Mouse (Mus musculus) hindbrain, embryonic 16.5 days (tissue): ENCODE measurements at regions not wholly inside any gene's neighbourhood (a gene's known extent, or its start where the extent isn't known, plus 50 kb on each side); places are given as distances from the start of the nearest gene placed in this dataset.

ENCODE experiments used
- ATAC-seq: fragments of 200-750 bp; cut with Nextera tagmentation; 2 replicates; pipeline ENCODE4 v1.8.0; 2017; ENCODE audit warnings: moderate TSS enrichment, moderate library complexity
- H3K27ac ChIP-seq: fragments of 300-500 bp; sonication (generic); 2 replicates; pipeline ENCODE4 v1.5.1; 2014; ENCODE audit warnings: low read depth, mild to moderate bottlenecking, control low read depth, low read length, moderate library complexity
- H3K27me3 ChIP-seq: fragments of 300-500 bp; sonication (generic); replicated peaks from 2 replicates; pipeline ENCODE4 v1.6.1; 2014; ENCODE audit warnings: low read length; ENCODE audit not compliant: control insufficient read depth, insufficient read depth
- H3K36me3 ChIP-seq: fragments of 300-500 bp; sonication (generic); 2 replicates; pipeline ENCODE4 v1.6.1; 2014; ENCODE audit warnings: mild to moderate bottlenecking, low read length, moderate library complexity, mixed read lengths; ENCODE audit not compliant: control insufficient read depth, insufficient read depth
- H3K4me1 ChIP-seq: fragments of 300-500 bp; sonication (generic); 2 replicates; pipeline ENCODE4 v1.6.1; 2014; ENCODE audit warnings: low read depth, low read length; ENCODE audit not compliant: control insufficient read depth, insufficient read depth
- H3K4me2 ChIP-seq: fragments of 300-500 bp; sonication (generic); 2 replicates; pipeline ENCODE4 v1.6.1; 2014; ENCODE audit warnings: mild to moderate bottlenecking, low read length, control low read depth, moderate library complexity
- H3K4me3 ChIP-seq: fragments of 300-500 bp; sonication (generic); 2 replicates; pipeline ENCODE4 v1.5.1; 2014; ENCODE audit warnings: mild to moderate bottlenecking, low read length, control low read depth, moderate library complexity
- H3K9ac ChIP-seq: fragments of 300-500 bp; sonication (generic); 2 replicates; pipeline ENCODE4 v1.6.1; 2014; ENCODE audit warnings: low read depth, mild to moderate bottlenecking, control low read depth, low read length, moderate library complexity
- H3K9me3 ChIP-seq: fragments of 300-500 bp; sonication (generic); 2 replicates; pipeline ENCODE4 v1.6.1; 2014; ENCODE audit warnings: mild to moderate bottlenecking, low read length, moderate library complexity; ENCODE audit not compliant: control insufficient read depth
- whole genome bisulfite sequencing: fragments of 180-500 bp; shearing (Covaris S2); extraction: QIAGEN DNeasy Blood & Tissue Kit; methylation state at CpG from one replicate; pipeline ENCODE4 v1.1.7; 2014; 5-methylcytosine and 5-hydroxymethylcytosine counted together

DNA sequence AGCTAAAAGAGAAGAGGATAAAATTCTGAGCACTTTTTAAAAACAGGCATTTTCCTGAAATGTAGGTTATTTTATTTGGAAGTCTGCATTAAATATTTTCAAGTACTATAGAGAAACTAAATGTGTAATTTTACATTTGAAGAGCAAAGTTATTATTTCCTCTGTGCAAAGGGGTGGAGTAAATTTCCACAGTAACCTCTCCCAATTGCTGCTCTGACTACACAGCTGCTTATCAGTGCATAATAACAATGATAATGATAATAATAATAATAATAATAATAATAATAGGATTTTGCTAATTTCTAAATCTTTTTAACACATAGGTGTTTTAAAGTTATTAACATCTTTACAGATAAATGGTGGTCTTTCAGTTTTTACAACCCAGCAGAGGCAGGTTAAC is 258.5 kb downstream of the Gm10295 start:
- no peak overlapping the region for H3K4me3 ChIP-seq
- H3K36me3 ChIP-seq = no peaks in the 10 kb centered on the region
- H3K4me1 ChIP-seq = no peaks in the 10 kb centered on the region
- no peaks in the 10 kb centered on the region for H3K9me3 ChIP-seq
- H3K9ac ChIP-seq = no peak overlapping the region
- no peaks in the 10 kb centered on the region for H3K27me3 ChIP-seq
- no peak for ATAC-seq
- no peak overlapping the region for H3K27ac ChIP-seq
- H3K4me2 ChIP-seq = no peak overlapping the region

- H3K4me1 ChIP-seq = no peaks in the 10 kb centered on the region
- H3K9ac ChIP-seq = no peak overlapping the region
- no peak overlapping the region for H3K27ac ChIP-seq
- no peaks in the 10 kb centered on the region for H3K9me3 ChIP-seq
- H3K36me3 ChIP-seq = no peaks in the 10 kb centered on the region
- WGBS = 68% methylated on average over 3 of the region's 3 CpGs
- H3K4me3 ChIP-seq = no peak overlapping the region
- no peak for ATAC-seq
- H3K4me2 ChIP-seq = no peak overlapping the region
- H3K27me3 ChIP-seq = no peaks in the 10 kb centered on the region
Measured at GRCm38 (mm10) chr7:71092301-71092700, 259.0 kb downstream of the Gm10295 start.

GRCm38 (mm10) chr7:71064446-71065391 is 286.6 kb downstream of the Gm10295 start:
- Histone ChIP-seq H3K9ac (no peak overlapping the region), H3K4me2 (no peak overlapping the region), H3K9me3 (no peaks in the 10 kb centered on the region), H3K36me3 (no peaks in the 10 kb centered on the region), H3K27ac (no peak overlapping the region), H3K4me1 (peaks cover 2% of the 10 kb centered on the region), H3K4me3 (no peak overlapping the region), H3K27me3 (no peaks in the 10 kb centered on the region)
- ATAC-seq = no peak
- WGBS = 13% methylated on average over 14 of the region's 14 CpGs

- Histone ChIP-seq H3K4me2 (no peak overlapping the region), H3K4me3 (no peak overlapping the region), H3K27ac (no peak overlapping the region), H3K9ac (no peak overlapping the region), H3K9me3 (no peaks in the 10 kb centered on the region), H3K36me3 (no peaks in the 10 kb centered on the region), H3K4me1 (peaks cover 2% of the 10 kb centered on the region; the same call in 1 of the 2 replicates), H3K27me3 (no peaks in the 10 kb centered on the region)
- no peak for ATAC-seq
- 88% methylated on average over 2 of the region's 2 CpGs for WGBS
Measured at GRCm38 (mm10) chr7:71050825-71051224, 300.5 kb downstream of the Gm10295 start.

DNA sequence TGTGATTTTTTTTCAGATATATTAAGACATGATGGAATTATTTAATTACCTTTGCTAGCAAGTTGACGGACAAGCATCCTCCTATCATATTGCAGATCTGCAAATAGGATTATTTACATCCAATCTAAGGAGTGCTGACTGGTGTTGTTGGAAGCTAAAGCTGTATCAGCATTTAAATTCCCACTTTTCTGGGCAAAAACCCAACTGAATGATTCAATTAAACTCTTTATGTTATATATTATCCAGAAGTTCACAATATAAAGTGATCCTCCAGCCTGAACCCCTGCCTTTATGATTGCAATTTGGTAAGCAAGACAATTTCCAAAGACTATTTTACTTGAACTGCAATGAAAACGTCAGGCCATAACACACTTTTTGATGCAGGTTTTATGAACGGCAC is 304.1 kb downstream of the Gm10295 start:
- no peak overlapping the region for H3K4me2 ChIP-seq
- peaks cover 2% of the 10 kb centered on the region; the same call in 1 of the 2 replicates for H3K4me1 ChIP-seq
- no peak overlapping the region for H3K9ac ChIP-seq
- H3K27me3 ChIP-seq = no peaks in the 10 kb centered on the region
- no peaks in the 10 kb centered on the region for H3K36me3 ChIP-seq
- ATAC-seq = no peak
- H3K9me3 ChIP-seq = no peaks in the 10 kb centered on the region
- no peak overlapping the region for H3K4me3 ChIP-seq
- WGBS = 50% methylated on average over 3 of the region's 3 CpGs
- H3K27ac ChIP-seq = no peak overlapping the region

- Histone ChIP-seq H3K4me3 (no peak overlapping the region), H3K36me3 (no peaks in the 10 kb centered on the region), H3K4me1 (peaks cover 2% of the 10 kb centered on the region; the same call in 1 of the 2 replicates), H3K27ac (no peak overlapping the region), H3K27me3 (no peaks in the 10 kb centered on the region), H3K9me3 (no peaks in the 10 kb centered on the region), H3K9ac (no peak overlapping the region), H3K4me2 (no peak overlapping the region)
- WGBS = 57% methylated on average over 1 of the region's 1 CpGs
- ATAC-seq = no peak
Measured at GRCm38 (mm10) chr7:71046596-71046995, 304.7 kb downstream of the Gm10295 start.

DNA sequence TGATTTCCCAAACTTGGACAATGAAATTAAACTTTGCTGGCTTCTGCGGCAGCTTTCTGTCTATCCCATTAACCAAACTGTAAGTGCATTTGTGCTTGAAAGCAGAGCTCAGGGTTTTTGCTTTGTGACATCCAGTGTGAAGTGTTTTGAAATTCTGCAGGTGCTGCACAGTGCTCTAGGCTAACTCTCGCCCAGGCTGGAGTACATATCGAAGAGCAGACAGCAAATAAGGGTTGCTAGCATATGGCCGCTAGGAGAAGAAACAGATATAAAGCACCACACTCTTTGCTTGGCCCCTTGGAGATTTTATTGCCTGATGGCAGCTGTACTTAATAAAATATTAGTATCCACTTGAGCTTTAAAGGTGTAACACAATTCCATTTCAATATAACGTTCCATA is 307.5 kb downstream of the Gm10295 start:
- H3K9ac ChIP-seq = no peak overlapping the region
- peaks cover 2% of the 10 kb centered on the region; the same call in 1 of the 2 replicates for H3K4me1 ChIP-seq
- no peak overlapping the region for H3K4me2 ChIP-seq
- no peaks in the 10 kb centered on the region for H3K36me3 ChIP-seq
- no peak for ATAC-seq
- no peaks in the 10 kb centered on the region for H3K27me3 ChIP-seq
- H3K27ac ChIP-seq = no peak overlapping the region
- no peaks in the 10 kb centered on the region for H3K9me3 ChIP-seq
- H3K4me3 ChIP-seq = no peak overlapping the region
- 81% methylated on average over 5 of the region's 5 CpGs for WGBS

DNA sequence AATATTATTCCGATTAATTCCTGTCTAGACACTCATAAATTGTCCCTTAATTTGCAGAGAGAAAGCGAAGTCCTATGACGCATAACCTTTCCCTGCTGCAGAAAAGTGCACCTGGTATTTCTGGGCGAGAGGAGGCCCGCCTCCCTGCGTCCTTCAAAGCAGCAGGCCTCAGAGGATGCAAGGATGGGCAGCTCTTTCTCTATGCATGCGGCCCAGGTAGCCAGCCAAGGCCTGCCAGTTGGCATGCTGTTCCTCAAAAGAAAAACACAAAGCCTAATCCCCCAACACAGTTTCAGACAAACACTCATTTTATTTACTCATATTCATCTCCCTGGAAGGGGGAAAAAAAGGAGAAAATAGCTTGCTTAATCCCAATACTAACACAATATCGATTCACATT is 308.2 kb downstream of the Gm10295 start:
- Histone ChIP-seq H3K27ac (no peak overlapping the region), H3K9ac (no peak overlapping the region), H3K9me3 (no peaks in the 10 kb centered on the region), H3K36me3 (no peaks in the 10 kb centered on the region), H3K27me3 (no peaks in the 10 kb centered on the region), H3K4me3 (no peak overlapping the region), H3K4me2 (no peak overlapping the region), H3K4me1 (peaks cover 2% of the 10 kb centered on the region; the same call in 1 of the 2 replicates)
- ATAC-seq = no peak
- 66% methylated on average over 8 of the region's 8 CpGs for WGBS

DNA sequence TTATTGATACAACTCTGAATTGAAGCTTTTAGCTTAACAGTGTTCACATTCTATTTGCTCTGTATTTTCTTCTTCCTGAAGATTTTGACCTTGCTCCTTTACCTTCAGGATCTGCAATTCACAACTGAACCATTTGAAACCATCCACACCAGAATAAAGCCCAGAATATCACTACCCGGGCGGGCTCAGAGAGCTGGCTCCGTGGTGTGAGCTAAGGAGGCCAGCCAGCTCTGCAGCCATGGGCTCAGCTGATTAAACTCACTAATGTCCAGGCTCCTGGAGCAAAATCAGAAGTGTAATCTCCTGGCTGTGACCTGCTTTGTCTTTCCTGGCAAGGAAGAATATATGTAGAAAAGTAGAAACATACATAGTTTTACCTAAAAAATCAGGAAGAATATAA is 309.9 kb downstream of the Gm10295 start:
- H3K4me2 ChIP-seq = no peak overlapping the region
- no peak overlapping the region for H3K4me3 ChIP-seq
- no peaks in the 10 kb centered on the region for H3K36me3 ChIP-seq
- no peak overlapping the region for H3K27ac ChIP-seq
- no peaks in the 10 kb centered on the region; the same call in 1 of the 2 replicates for H3K4me1 ChIP-seq
- no peaks in the 10 kb centered on the region for H3K27me3 ChIP-seq
- no peak for ATAC-seq
- H3K9ac ChIP-seq = no peak overlapping the region
- WGBS = 73% methylated on average over 3 of the region's 3 CpGs
- no peaks in the 10 kb centered on the region for H3K9me3 ChIP-seq
